Mouse (Mus musculus): ENCODE data around the gene C530025M09Rik. TPM values are rescaled to one million over a fixed set of nuclear protein-coding genes. Genes with fewer than 3 reads are reported as not detected.
A peak's percentile ranks its signal among the peaks of the same experiment; 100 is the strongest.

The C530025M09Rik gene
- polyA plus RNA-seq (2016; fragmentation: Nextera tagmentation; extraction: Ambion mirVana) = 0.42 and 0.89 TPM in 2 replicates

- H3K9ac ChIP-seq = peak within 1 kb of the TSS; percentile 67
- no peaks in the 10 kb centered on the region for H3K36me3 ChIP-seq (replicated peaks)
- peak within 1 kb of the TSS; percentile 99 for H3K4me2 ChIP-seq
- no peak within 1 kb of the TSS for H3K27ac ChIP-seq
- WGBS = under 1% methylated on average over 68 of the region's 82 CpGs
- ATAC-seq (ENCODE audit: low FRiP score) = peak; percentile 93
- peak within 1 kb of the TSS; percentile 59 for H3K4me3 ChIP-seq (replicated peaks)
- H3K27me3 ChIP-seq = peaks cover 45% of the 10 kb centered on the region
- peaks cover 17% of the 10 kb centered on the region for H3K4me1 ChIP-seq
- H3K9me3 ChIP-seq = no peaks in the 10 kb centered on the region
Measured at GRCm38 (mm10) chr2:149830536-149831458, at the start of gene C530025M09Rik. TSS of gene C530025M09Rik (minus strand) at chr2:149831213.

DNA sequence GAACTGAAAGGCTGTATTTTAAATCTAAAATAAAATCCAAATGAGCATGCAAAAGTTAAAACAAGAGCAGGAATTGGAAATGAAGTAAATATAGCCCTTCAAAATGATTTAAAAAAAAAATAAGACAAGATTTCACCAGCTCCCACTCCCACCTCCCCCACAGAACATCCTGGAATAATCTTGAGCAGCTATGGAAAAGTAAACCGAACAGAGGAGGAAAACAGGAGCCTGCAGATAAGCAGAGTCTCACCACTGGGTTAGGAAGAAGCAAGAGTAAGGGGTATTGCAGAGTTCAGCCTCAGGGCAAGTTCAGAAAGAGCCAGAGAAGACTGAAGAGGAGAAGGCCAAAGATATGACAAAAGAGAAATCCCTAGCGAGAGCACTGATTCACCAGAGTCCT, 46.9 kb upstream of the C530025M09Rik start:
- Histone ChIP-seq H3K4me3 (replicated peaks) (no peak overlapping the region), H3K27me3 (no peaks in the 10 kb centered on the region), H3K36me3 (replicated peaks) (no peaks in the 10 kb centered on the region), H3K9ac (no peak overlapping the region), H3K4me2 (no peak overlapping the region), H3K9me3 (no peaks in the 10 kb centered on the region), H3K27ac (no peak overlapping the region), H3K4me1 (no peaks in the 10 kb centered on the region)
- WGBS = 81% methylated on average over 2 of the region's 2 CpGs
- ATAC-seq (ENCODE audit: low FRiP score) = no peak

DNA sequence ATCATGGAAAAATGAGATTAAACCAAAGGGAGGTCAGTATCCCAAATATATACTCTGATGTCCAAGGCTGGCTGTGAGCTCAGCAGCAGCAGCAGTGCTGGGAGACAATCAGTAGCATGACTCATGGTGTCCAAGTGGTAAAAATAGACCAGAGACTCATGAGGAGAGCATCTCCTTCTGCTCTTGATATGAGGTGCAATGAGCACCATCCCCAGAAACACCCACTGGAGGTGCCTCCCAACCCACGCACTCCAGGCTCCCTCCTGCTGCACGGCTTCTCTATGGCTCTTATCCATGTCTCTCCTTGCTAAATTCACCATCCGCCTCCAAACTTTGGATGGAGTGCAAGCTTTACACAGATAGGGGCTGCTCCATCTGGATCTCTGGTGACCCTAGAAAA, 42.3 kb upstream of the C530025M09Rik start:
- no peaks in the 10 kb centered on the region for H3K4me1 ChIP-seq
- H3K9me3 ChIP-seq = no peaks in the 10 kb centered on the region
- H3K9ac ChIP-seq = no peak overlapping the region
- ATAC-seq (ENCODE audit: low FRiP score) = no peak
- H3K4me3 ChIP-seq (replicated peaks) = no peak overlapping the region
- WGBS = 96% methylated on average over 3 of the region's 3 CpGs
- H3K27ac ChIP-seq = no peak overlapping the region
- H3K36me3 ChIP-seq (replicated peaks) = no peaks in the 10 kb centered on the region
- no peak overlapping the region for H3K4me2 ChIP-seq
- H3K27me3 ChIP-seq = no peaks in the 10 kb centered on the region

- no peak overlapping the region for H3K27ac ChIP-seq
- H3K4me3 ChIP-seq (replicated peaks) = no peak overlapping the region
- H3K4me1 ChIP-seq = no peaks in the 10 kb centered on the region
- H3K9ac ChIP-seq = no peak overlapping the region
- no peak for ATAC-seq (ENCODE audit: low FRiP score)
- H3K9me3 ChIP-seq = no peaks in the 10 kb centered on the region
- no peak overlapping the region for H3K4me2 ChIP-seq
- no peaks in the 10 kb centered on the region for H3K27me3 ChIP-seq
- H3K36me3 ChIP-seq (replicated peaks) = no peaks in the 10 kb centered on the region
- WGBS = 90% methylated on average over 4 of the region's 4 CpGs
Measured at GRCm38 (mm10) chr2:149872496-149872895, 41.5 kb upstream of the C530025M09Rik start.

GRCm38 (mm10) chr2:149870496-149870895, 39.5 kb upstream of the C530025M09Rik start:
- Histone ChIP-seq H3K27me3 (no peaks in the 10 kb centered on the region), H3K27ac (no peak overlapping the region), H3K4me1 (no peaks in the 10 kb centered on the region), H3K4me3 (replicated peaks) (no peak overlapping the region), H3K9ac (no peak overlapping the region), H3K4me2 (no peak overlapping the region), H3K36me3 (replicated peaks) (no peaks in the 10 kb centered on the region), H3K9me3 (no peaks in the 10 kb centered on the region)
- WGBS = 65% methylated on average over 2 of the region's 2 CpGs
- ATAC-seq (ENCODE audit: low FRiP score) = no peak

DNA sequence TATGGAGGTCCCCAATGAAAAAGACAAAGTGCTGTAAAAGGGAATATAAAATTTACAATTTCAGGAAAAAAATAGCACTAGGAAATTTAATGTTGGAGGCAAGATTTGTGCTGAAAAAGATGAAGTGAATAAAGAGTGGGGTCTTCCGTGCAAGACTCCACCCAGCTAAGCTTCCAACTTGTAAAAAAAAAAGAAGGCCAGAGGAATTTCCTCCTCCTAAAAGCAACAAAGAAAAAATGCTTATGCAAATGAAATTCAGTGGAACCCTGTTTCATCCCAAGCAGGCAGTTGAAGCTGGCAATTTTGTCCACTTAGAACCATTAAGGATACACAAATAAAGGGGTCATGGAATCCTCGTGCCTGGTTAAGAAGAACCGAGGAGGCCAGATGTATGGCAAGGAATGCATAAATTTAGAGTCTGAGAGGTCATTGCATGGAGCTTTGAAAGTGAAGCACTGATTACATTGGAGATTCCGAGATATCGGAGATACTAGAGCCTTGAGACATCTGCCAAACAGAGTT, 35.0 kb upstream of the C530025M09Rik start:
- H3K9ac ChIP-seq = no peak overlapping the region
- no peaks in the 10 kb centered on the region for H3K9me3 ChIP-seq
- no peak for ATAC-seq (ENCODE audit: low FRiP score)
- no peak overlapping the region for H3K4me2 ChIP-seq
- 69% methylated on average over 5 of the region's 5 CpGs for WGBS
- no peaks in the 10 kb centered on the region for H3K4me1 ChIP-seq
- H3K27me3 ChIP-seq = no peaks in the 10 kb centered on the region
- H3K27ac ChIP-seq = no peak overlapping the region
- no peak overlapping the region for H3K4me3 ChIP-seq (replicated peaks)
- H3K36me3 ChIP-seq (replicated peaks) = no peaks in the 10 kb centered on the region

GRCm38 (mm10) chr2:149861002-149861401, 30.0 kb upstream of the C530025M09Rik start:
- H3K27ac ChIP-seq = no peak overlapping the region
- 82% methylated on average over 3 of the region's 3 CpGs for WGBS
- H3K4me2 ChIP-seq = no peak overlapping the region
- no peak for ATAC-seq (ENCODE audit: low FRiP score)
- no peaks in the 10 kb centered on the region for H3K36me3 ChIP-seq (replicated peaks)
- H3K4me3 ChIP-seq (replicated peaks) = no peak overlapping the region
- H3K9ac ChIP-seq = no peak overlapping the region
- no peaks in the 10 kb centered on the region for H3K27me3 ChIP-seq
- H3K9me3 ChIP-seq = no peaks in the 10 kb centered on the region
- H3K4me1 ChIP-seq = no peaks in the 10 kb centered on the region

GRCm38 (mm10) chr2:149848778-149849177, 17.8 kb upstream of the C530025M09Rik start:
- Histone ChIP-seq H3K4me3 (replicated peaks) (no peak overlapping the region), H3K36me3 (replicated peaks) (no peaks in the 10 kb centered on the region), H3K9ac (no peak overlapping the region), H3K9me3 (no peaks in the 10 kb centered on the region), H3K4me1 (no peaks in the 10 kb centered on the region), H3K4me2 (no peak overlapping the region), H3K27ac (no peak overlapping the region), H3K27me3 (no peaks in the 10 kb centered on the region)
- no peak for ATAC-seq (ENCODE audit: low FRiP score)
- 63% methylated on average over 4 of the region's 4 CpGs for WGBS

GRCm38 (mm10) chr2:149844575-149844974, 13.6 kb upstream of the C530025M09Rik start:
- ATAC-seq (ENCODE audit: low FRiP score) = no peak
- Histone ChIP-seq H3K9ac (no peak overlapping the region), H3K27ac (no peak overlapping the region), H3K4me3 (replicated peaks) (no peak overlapping the region), H3K4me2 (no peak overlapping the region), H3K27me3 (no peaks in the 10 kb centered on the region), H3K9me3 (no peaks in the 10 kb centered on the region), H3K4me1 (no peaks in the 10 kb centered on the region), H3K36me3 (replicated peaks) (no peaks in the 10 kb centered on the region)
- WGBS = 89% methylated on average over 2 of the region's 2 CpGs

GRCm38 (mm10) chr2:149839666-149840065, 8.7 kb upstream of the C530025M09Rik start:
- Histone ChIP-seq H3K27ac (no peak overlapping the region), H3K4me3 (replicated peaks) (no peak overlapping the region), H3K9me3 (no peaks in the 10 kb centered on the region), H3K27me3 (no peaks in the 10 kb centered on the region), H3K36me3 (replicated peaks) (no peaks in the 10 kb centered on the region), H3K4me2 (no peak overlapping the region), H3K4me1 (no peaks in the 10 kb centered on the region), H3K9ac (no peak overlapping the region)
- WGBS = 97% methylated on average over 2 of the region's 2 CpGs
- no peak for ATAC-seq (ENCODE audit: low FRiP score)

- Histone ChIP-seq H3K4me3 (replicated peaks) (no peak overlapping the region), H3K36me3 (replicated peaks) (no peaks in the 10 kb centered on the region), H3K9me3 (no peaks in the 10 kb centered on the region), H3K4me2 (no peak overlapping the region), H3K9ac (no peak overlapping the region), H3K27me3 (peaks cover 17% of the 10 kb centered on the region), H3K27ac (no peak overlapping the region), H3K4me1 (peaks cover 8% of the 10 kb centered on the region)
- ATAC-seq (ENCODE audit: low FRiP score) = no peak
- WGBS = 83% methylated on average over 2 of the region's 2 CpGs
Measured at GRCm38 (mm10) chr2:149836471-149837135, 5.6 kb upstream of the C530025M09Rik start.

DNA sequence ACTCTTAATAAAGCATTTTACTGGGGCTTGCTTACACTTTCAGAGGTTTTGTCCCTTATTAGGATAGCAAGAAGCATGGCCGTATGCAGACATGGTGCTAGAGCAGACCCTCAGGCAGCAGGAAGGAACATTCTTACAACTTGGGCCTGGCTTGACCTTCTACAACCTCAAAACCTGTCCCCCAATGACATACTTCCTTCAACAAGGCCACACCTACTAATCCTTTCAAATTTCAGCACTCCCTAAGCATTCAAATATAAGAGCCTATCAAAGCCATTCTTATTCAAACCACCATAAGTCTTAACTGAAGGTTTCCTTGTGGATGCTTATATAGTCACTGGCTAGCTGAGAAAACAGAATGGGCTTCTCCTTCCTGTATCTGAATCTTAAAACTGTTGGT, 4.1 kb upstream of the C530025M09Rik start:
- no peak for ATAC-seq (ENCODE audit: low FRiP score)
- Histone ChIP-seq H3K27me3 (peaks cover 32% of the 10 kb centered on the region), H3K36me3 (replicated peaks) (no peaks in the 10 kb centered on the region), H3K9me3 (no peaks in the 10 kb centered on the region), H3K9ac (no peak overlapping the region), H3K4me3 (replicated peaks) (no peak overlapping the region), H3K4me2 (no peak overlapping the region), H3K4me1 (peaks cover 10% of the 10 kb centered on the region), H3K27ac (no peak overlapping the region)
- WGBS = 95% methylated on average over 1 of the region's 1 CpGs

Data from forebrain, embryonic 12.5 days (tissue).